Mouse (Mus musculus): ENCODE measurements at regions not wholly inside any gene's neighbourhood (a gene's known extent, or its start where the extent isn't known, plus 50 kb on each side); places are given as distances from the start of the nearest gene placed in this dataset.

DNA sequence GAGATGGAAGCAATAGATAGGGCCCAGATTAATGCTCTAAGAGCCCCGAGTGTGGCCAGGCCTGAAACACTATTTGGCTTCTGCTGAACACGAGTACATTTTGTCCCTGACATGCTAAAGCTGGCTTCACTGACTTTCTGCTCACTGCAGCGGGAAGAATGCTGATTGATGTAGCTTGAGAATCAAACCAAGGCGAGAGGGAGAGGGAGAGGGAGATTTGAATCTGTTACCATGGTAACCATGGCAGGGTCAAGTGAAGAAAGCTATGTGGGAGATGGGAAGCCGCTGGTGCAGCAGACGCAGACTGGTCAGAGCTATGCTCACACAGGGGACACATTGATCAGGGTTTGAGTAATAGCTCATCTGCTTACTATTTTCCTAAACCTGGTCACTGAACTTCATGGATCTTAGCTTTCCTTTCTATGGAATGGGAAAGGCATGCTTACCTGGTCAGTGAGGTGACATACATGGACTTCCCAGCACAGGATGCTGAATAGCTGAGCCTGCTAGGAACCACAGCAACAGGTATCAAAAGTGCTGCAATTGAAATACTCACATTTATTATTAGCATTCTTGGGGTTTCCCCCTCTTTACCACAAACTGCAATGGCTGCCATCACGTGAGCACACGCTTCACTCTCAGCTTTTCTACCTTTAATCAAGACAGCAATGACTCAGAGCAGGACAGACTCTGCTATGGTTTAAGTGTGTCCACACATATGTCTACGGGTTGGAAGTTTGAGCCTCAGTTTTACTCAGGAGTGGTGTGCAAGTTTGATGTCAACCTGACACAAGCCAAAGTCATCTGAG, 56.9 kb upstream of the Atp1a1 start:
- TF ChIP-seq CTCF (IDR thresholded peaks at IDR 0.05; ENCODE audit: borderline replicate concordance, control insufficient read depth, extremely low read depth, insufficient read depth, low read length, poor library complexity) (no peak), POLR2A (IDR thresholded peaks at IDR 0.05; ENCODE audit: control insufficient read depth, extremely low read depth, insufficient read depth, low read length, poor library complexity) (no peak)

Measured in thymus, adult 2 months (tissue).